Mouse (Mus musculus) liver, embryonic 14.5 days (tissue): ENCODE data around the gene Khdrbs2. TPM values are rescaled to one million over a fixed set of nuclear protein-coding genes. Genes with fewer than 3 reads are reported as not detected.

Source experiments
- ATAC-seq: fragments of 200-750 bp; cut with Nextera tagmentation; 2 replicates; pipeline ENCODE4 v1.8.0; 2017; ENCODE audit warnings: moderate number of reproducible peaks, mild to moderate bottlenecking, moderate library complexity; ENCODE audit not compliant: insufficient read depth
- DNase-seq, 3 experiments: peaks; one replicate each; pipeline ENCODE4 v3.0.0-alpha.2; 2012 to 2013; ENCODE audit warnings: low read depth in 3 of 3, low spot score in 3 of 3
- H3K27ac ChIP-seq: fragments of 300-500 bp; sonication (generic); 2 replicates; pipeline ENCODE4 v1.5.1; 2014; ENCODE audit warnings: moderate library complexity, mild to moderate bottlenecking, control low read depth, inconsistent platforms
- H3K27me3 ChIP-seq: fragments of 300-500 bp; sonication (generic); 2 replicates; pipeline ENCODE4 v1.6.1; 2014; ENCODE audit warnings: mild to moderate bottlenecking, low read length, moderate library complexity; ENCODE audit not compliant: control insufficient read depth, insufficient read depth
- H3K36me3 ChIP-seq: fragments of 300-500 bp; sonication (generic); replicated peaks from 2 replicates; pipeline ENCODE4 v1.6.1; 2014; ENCODE audit warnings: low read depth; ENCODE audit not compliant: control insufficient read depth, insufficient read depth
- H3K4me1 ChIP-seq, 2 experiments: fragments of 200-500 bp in 1 of 2; fragments of 300-500 bp in 1 of 2; sonication (generic) in 1 of 2; replicated peaks; 2 replicates each; pipeline ENCODE4 v1.6.1; 2012 to 2014; ENCODE audit warnings: antibody characterized with exemption in 1 of 2, inconsistent platforms in 1 of 2, low read length in 1 of 2; ENCODE audit not compliant: control insufficient read depth in 2 of 2, insufficient read depth in 2 of 2
- H3K4me2 ChIP-seq: fragments of 300-500 bp; sonication (generic); 2 replicates; pipeline ENCODE4 v1.6.1; 2014; ENCODE audit warnings: low read depth, mild to moderate bottlenecking, control low read depth, moderate library complexity
- H3K4me3 ChIP-seq, 2 experiments: fragments of 200-500 bp in 1 of 2; fragments of 300-500 bp in 1 of 2; sonication (generic) in 1 of 2; 2 replicates each; pipeline ENCODE4 v1.5.1; 2012 to 2014; ENCODE audit warnings: low read depth in 2 of 2, low read length in 2 of 2, mild to moderate bottlenecking in 2 of 2, control low read depth in 1 of 2, inconsistent platforms in 1 of 2, moderate library complexity in 1 of 2; ENCODE audit not compliant: insufficient read depth in 1 of 2
- H3K9ac ChIP-seq: fragments of 300-500 bp; sonication (generic); replicated peaks from 2 replicates; pipeline ENCODE4 v1.6.1; 2014; ENCODE audit warnings: mild to moderate bottlenecking, control low read depth, moderate library complexity
- H3K9me3 ChIP-seq: fragments of 300-500 bp; sonication (generic); 2 replicates; pipeline ENCODE4 v1.6.1; 2016; ENCODE audit warnings: low read length, mixed read lengths; ENCODE audit not compliant: control insufficient read depth
- CTCF ChIP-seq: IDR thresholded peaks from 2 replicates; pipeline ENCODE4 v1.5.1; 2016; ENCODE audit warnings: antibody characterized with exemption, low read depth, control low read depth
- EP300 ChIP-seq: IDR thresholded peaks from 2 replicates; pipeline ENCODE4 v1.6.1; 2016; ENCODE audit warnings: antibody characterized with exemption, low read depth
- WGBS: fragments of 180-500 bp; shearing (Covaris S2); extraction: QIAGEN DNeasy Blood & Tissue Kit; methylation state at CpG from one replicate; pipeline ENCODE4 v1.1.7; 2014; ENCODE audit not compliant: insufficient replicate concordance; 5-methylcytosine and 5-hydroxymethylcytosine counted together
- polyA plus RNA-seq, 2 experiments: library from polyadenylated mRNA; depleted of rRNA in 1 of 2; stranded (reverse) in 1 of 2; unstranded in 1 of 2; fragments of >200 nt; fragmentation: Nextera tagmentation in 1 of 2; extraction: Ambion mirVana in 1 of 2; gene quantifications; 2 replicates each; pipeline versions ENCODE4 v1.2.1 to v1.2.3; 2012 to 2014

The Khdrbs2 gene
- polyA plus RNA-seq, 2 experiments = 0.02 to 0.04 TPM

GRCm38 (mm10) chr1:32700132-32700531 lies 527.6 kb downstream of the Khdrbs2 start:
- DNase-seq (no peak), ATAC-seq (no peak)
- Histone ChIP-seq H3K4me2 (no peak overlapping the region), H3K9ac (no peak overlapping the region), H3K4me1 (no peaks in the 10 kb centered on the region), H3K4me3 (no peak overlapping the region), H3K36me3 (no peaks in the 10 kb centered on the region), H3K27me3 (no peaks in the 10 kb centered on the region), H3K27ac (no peak overlapping the region), H3K9me3 (no peaks in the 10 kb centered on the region)
- 74% methylated on average over 4 of the region's 4 CpGs for WGBS
- no peak for TF ChIP-seq CTCF
- no peak for TF ChIP-seq EP300

- H3K4me2 ChIP-seq = no peak overlapping the region
- no peak for DNase-seq
- H3K4me1 ChIP-seq = no peaks in the 10 kb centered on the region
- no peaks in the 10 kb centered on the region for H3K36me3 ChIP-seq
- H3K9ac ChIP-seq = no peak overlapping the region
- no peak for ATAC-seq
- TF ChIP-seq EP300 (no peak), CTCF (no peak)
- 60% methylated on average over 3 of the region's 3 CpGs for WGBS
- H3K9me3 ChIP-seq = no peaks in the 10 kb centered on the region
- H3K4me3 ChIP-seq = no peak overlapping the region
- no peaks in the 10 kb centered on the region for H3K27me3 ChIP-seq
- H3K27ac ChIP-seq = no peak overlapping the region
Measured at GRCm38 (mm10) chr1:32701267-32701666, 528.8 kb downstream of the Khdrbs2 start.
